Mouse (Mus musculus) C2C12 (cell line): ENCODE results near the gene Slc2a5.

ENCODE experiments used
- CTCF ChIP-seq: IDR thresholded peaks from one replicate; pipeline ENCODE4 v1.5.1; 2011; ENCODE audit not compliant: control insufficient read depth, insufficient read depth, insufficient read length
- USF1 ChIP-seq: IDR thresholded peaks from one replicate; pipeline ENCODE4 v1.6.1; 2011; ENCODE audit warnings: low read depth, mild to moderate bottlenecking, control low read depth, moderate library complexity

GRCm38 (mm10) chr4:150093560-150094462 is 25.3 kb upstream of the Slc2a5 start:
- TF ChIP-seq CTCF (no peak), USF1 (no peak)
